Mouse (Mus musculus) forebrain, embryonic 12.5 days (tissue): Measurements from ENCODE around the gene Hoxa5. TPM values are rescaled to one million over a fixed set of nuclear protein-coding genes. Genes with fewer than 3 reads are reported as not detected.
A peak's percentile ranks its signal among the peaks of the same experiment; 100 is the strongest.

Source experiments
- ATAC-seq: fragments of 200-750 bp; cut with Nextera tagmentation; 2 replicates; pipeline ENCODE4 v1.8.0; 2017; ENCODE audit warnings: moderate TSS enrichment; ENCODE audit not compliant: low FRiP score
- H3K27ac ChIP-seq: fragments of 300-500 bp; sonication (generic); 2 replicates; pipeline ENCODE4 v1.5.1; 2016; ENCODE audit warnings: mild to moderate bottlenecking
- H3K27me3 ChIP-seq: fragments of 300-500 bp; sonication (generic); 2 replicates; pipeline ENCODE4 v1.6.1; 2016; ENCODE audit warnings: mild to moderate bottlenecking
- H3K36me3 ChIP-seq: fragments of 300-500 bp; sonication (generic); replicated peaks from 2 replicates; pipeline ENCODE4 v1.6.1; 2016; ENCODE audit warnings: mild to moderate bottlenecking
- H3K4me1 ChIP-seq: fragments of 300-500 bp; sonication (generic); 2 replicates; pipeline ENCODE4 v1.6.1; 2016
- H3K4me2 ChIP-seq: fragments of 300-500 bp; sonication (generic); 2 replicates; pipeline ENCODE4 v1.6.1; 2016; ENCODE audit warnings: mild to moderate bottlenecking, moderate library complexity
- H3K4me3 ChIP-seq: fragments of 300-500 bp; sonication (generic); replicated peaks from 2 replicates; pipeline ENCODE4 v1.5.1; 2016; ENCODE audit warnings: mild to moderate bottlenecking
- H3K9ac ChIP-seq: fragments of 300-500 bp; sonication (generic); 2 replicates; pipeline ENCODE4 v1.6.1; 2016; ENCODE audit warnings: mild to moderate bottlenecking
- H3K9me3 ChIP-seq: fragments of 300-500 bp; sonication (generic); 2 replicates; pipeline ENCODE4 v1.6.1; 2016
- WGBS: fragments of 180-500 bp; shearing (Covaris S2); methylation state at CpG from one replicate; pipeline ENCODE4 v1.1.7; 2016; 5-methylcytosine and 5-hydroxymethylcytosine counted together
- polyA plus RNA-seq: library from polyadenylated mRNA; unstranded; fragments of >200 nt; fragmentation: Nextera tagmentation; extraction: Ambion mirVana; gene quantifications from 2 replicates; pipeline ENCODE4 v1.2.1, GENCODE M21; 2016

The Hoxa5 gene
- polyA plus RNA-seq, 1 experiment from 2014 or later, result not detected

- Histone ChIP-seq H3K4me3 (no peak overlapping the region), H3K4me2 (no peak overlapping the region), H3K9ac (no peak overlapping the region), H3K9me3 (no peaks in the 10 kb centered on the region), H3K27ac (no peak overlapping the region), H3K27me3 (peaks cover 95% of the 10 kb centered on the region), H3K36me3 (no peaks in the 10 kb centered on the region), H3K4me1 (peaks cover 3% of the 10 kb centered on the region)
- WGBS, result under 1% methylated on average over 39 of the region's 39 CpGs
- ATAC-seq, result no peak
Observed at GRCm38 (mm10) chr6:52164051-52164625, 40.2 kb downstream of the Hoxa5 start.

DNA sequence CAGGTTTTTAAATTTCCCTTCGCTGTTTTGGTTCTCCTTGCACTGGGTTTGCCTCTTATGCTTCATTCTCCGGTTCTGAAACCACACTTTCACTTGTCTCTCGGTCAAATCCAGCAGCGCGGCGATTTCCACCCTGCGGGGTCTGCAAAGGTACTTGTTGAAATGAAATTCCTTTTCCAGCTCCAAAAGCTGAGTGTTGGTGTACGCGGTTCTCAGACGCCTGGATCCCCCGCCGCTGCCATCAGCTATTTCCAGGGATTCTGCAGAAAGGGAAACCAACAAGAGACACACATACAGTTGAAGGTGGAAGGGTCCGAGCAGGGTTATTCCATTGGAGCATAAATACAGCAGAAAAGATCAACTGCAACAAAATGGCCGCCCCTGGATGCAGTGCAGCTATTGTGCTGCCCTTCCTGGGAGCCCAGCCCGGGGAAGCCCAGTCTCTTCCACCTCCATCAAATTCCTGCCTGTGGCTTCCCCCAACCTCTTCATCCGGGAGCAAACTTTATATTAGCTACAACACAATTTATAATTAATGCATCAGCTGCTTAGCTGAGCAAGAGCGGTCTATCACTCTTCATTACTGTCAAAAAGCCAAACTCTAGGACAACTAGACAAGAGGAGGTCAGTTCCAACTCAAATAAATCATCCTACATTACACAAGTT is 40.9 kb downstream of the Hoxa5 start:
- H3K36me3 ChIP-seq, result no peaks in the 10 kb centered on the region
- peaks cover 97% of the 10 kb centered on the region for H3K27me3 ChIP-seq
- under 1% methylated on average over 17 of the region's 17 CpGs for WGBS
- H3K4me3 ChIP-seq, result no peak overlapping the region
- no peak overlapping the region for H3K9ac ChIP-seq
- H3K9me3 ChIP-seq, result no peaks in the 10 kb centered on the region
- H3K4me1 ChIP-seq, result peaks cover 9% of the 10 kb centered on the region
- no peak overlapping the region for H3K27ac ChIP-seq
- ATAC-seq, result no peak
- H3K4me2 ChIP-seq, result no peak overlapping the region

DNA sequence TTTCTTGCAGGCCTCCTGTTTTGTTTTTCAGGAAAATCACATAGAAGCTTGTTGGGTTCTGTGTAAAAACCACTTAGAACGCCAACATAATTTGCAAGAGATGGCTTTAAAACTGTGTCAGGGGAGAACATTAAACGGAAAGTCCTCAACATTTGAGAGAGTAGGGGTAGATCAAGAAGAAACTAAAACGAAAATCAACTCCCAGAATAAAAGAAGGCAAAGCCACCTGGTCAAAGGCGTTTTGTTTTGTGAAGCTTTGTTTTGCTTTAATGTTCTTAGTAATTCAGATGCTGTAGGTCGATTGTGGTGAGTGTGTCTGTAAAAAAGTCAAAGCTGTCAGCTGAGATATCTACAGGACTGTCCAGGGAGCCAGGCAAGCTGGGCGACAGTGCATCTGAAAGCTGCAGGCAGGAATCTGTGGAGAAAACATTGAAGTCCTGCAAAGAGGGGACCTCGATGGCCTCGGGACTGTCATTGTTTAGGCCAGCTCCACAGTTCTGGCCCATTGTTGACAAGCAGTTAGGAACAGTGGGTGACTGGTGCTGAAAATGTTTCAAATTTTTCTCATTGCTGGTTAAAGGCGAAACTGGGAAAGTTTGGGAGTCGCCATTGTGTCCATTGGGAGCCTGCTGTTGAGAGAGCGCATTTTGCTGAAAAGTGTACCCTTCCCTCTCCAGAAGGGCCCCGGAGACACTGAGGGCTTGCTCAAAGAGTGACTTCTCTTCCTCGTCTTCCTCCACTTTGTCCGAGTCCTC is 41.6 kb downstream of the Hoxa5 start:
- H3K27me3 ChIP-seq, result peaks cover 97% of the 10 kb centered on the region
- H3K9ac ChIP-seq, result no peak overlapping the region
- H3K4me1 ChIP-seq, result peaks cover 16% of the 10 kb centered on the region
- no peak overlapping the region for H3K4me3 ChIP-seq
- no peaks in the 10 kb centered on the region for H3K9me3 ChIP-seq
- H3K27ac ChIP-seq, result no peak overlapping the region
- no peak for ATAC-seq
- H3K36me3 ChIP-seq, result no peaks in the 10 kb centered on the region
- under 1% methylated on average over 14 of the region's 14 CpGs for WGBS
- H3K4me2 ChIP-seq, result no peak overlapping the region

DNA sequence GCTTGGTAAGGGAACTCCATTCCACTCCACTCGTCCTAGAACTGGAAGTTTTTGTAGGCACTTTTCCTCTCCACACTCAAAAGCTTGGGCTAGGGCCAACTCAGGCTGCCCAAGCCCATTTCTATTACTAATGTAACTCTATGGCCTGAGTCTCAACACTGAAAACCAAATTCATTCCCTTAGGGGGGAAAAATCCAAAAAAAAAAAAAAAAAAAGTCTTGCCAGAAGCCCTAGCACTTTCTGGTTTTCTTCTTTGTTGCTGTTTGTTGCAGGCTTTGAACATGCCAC is 42.4 kb downstream of the Hoxa5 start:
- Histone ChIP-seq H3K9ac (no peak overlapping the region), H3K36me3 (no peaks in the 10 kb centered on the region), H3K4me2 (no peak overlapping the region), H3K27ac (no peak overlapping the region), H3K4me3 (no peak overlapping the region), H3K4me1 (peaks cover 16% of the 10 kb centered on the region), H3K27me3 (peaks cover 97% of the 10 kb centered on the region), H3K9me3 (no peaks in the 10 kb centered on the region)
- ATAC-seq, result no peak
- 4% methylated on average over 1 of the region's 1 CpGs for WGBS

DNA sequence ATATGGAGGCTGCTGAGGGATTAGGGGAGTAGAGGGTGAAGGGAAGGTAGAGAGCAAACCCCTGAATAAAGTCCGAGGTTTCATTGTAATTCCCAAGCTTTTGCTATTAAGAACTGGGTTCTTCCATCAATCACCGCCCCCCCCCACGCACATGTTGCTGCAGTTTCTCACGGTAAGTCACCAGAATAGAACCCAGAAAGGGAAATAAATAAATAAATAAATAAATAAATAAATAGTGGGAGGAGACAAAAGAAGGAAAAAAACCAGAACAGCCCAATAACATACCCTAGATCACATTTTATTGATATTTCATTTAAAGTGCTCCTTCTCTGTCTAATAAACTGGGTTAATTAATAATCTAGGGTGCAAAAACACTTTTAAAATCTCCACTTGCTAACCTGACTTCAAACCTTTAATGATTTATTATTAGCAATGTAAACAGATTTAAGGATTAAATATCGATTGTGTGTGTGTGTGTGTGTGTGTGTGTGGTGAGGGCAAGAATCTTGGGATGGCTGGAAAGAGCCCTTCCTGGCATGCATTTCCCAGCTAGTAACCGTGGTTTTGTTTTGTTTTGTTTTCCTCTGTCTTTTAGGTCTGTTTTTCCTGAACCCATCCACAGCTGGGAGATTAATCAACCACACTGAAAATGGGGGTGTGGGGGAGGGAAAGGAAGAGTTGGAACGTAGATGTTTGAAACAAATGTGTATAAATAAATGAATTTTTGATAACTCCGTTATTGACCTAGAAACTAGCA is 42.9 kb downstream of the Hoxa5 start:
- no peak for ATAC-seq
- Histone ChIP-seq H3K36me3 (no peaks in the 10 kb centered on the region), H3K9ac (no peak overlapping the region), H3K4me2 (no peak overlapping the region), H3K27me3 (peaks cover 97% of the 10 kb centered on the region), H3K4me1 (peaks cover 16% of the 10 kb centered on the region), H3K9me3 (no peaks in the 10 kb centered on the region), H3K4me3 (no peak overlapping the region), H3K27ac (no peak overlapping the region)
- 0% methylated on average over 8 of the region's 8 CpGs for WGBS

DNA sequence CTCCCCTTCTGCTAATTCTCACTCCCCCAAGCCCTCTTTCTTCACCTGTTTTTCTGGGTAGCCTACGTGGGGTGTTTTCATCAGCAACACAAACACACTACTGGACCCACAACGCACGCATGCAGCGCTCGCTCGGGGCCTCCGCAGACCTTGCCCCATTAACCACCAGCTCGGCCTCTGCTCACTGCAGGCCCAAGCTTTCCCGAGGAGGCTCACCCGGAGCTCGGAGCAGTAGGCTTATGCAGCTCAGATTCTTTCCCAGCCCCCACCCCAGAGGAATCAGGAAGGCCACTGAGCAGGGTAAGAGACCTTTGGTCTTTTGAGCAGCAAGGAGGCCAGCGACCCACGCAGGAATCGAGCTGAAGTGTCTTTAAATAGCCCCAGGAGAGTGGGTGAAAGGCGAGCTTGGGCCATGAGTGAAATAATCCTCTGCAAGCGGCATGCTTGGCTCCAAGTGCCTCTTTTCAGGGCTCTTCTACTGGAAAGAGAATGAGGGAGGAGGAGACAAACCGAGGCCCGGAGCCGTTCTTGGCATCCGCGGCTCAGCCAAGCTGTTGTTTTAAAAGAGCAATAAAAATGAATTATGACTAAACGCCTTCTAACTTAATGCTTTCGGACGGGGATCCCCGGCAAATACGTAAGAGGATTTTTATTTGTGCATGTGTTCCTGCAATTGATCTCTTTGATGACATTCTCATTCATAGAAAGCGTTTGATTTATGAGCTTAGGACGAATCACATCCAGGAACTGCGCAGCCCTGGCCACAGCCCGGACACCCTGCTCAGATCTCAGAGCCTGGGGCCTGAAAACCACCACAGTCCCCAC is 43.7 kb downstream of the Hoxa5 start:
- Histone ChIP-seq H3K4me1 (peaks cover 16% of the 10 kb centered on the region), H3K4me2 (no peak overlapping the region), H3K9ac (no peak overlapping the region), H3K27ac (no peak overlapping the region), H3K36me3 (no peaks in the 10 kb centered on the region), H3K9me3 (no peaks in the 10 kb centered on the region), H3K4me3 (no peak overlapping the region), H3K27me3 (peaks cover 97% of the 10 kb centered on the region)
- no peak for ATAC-seq
- WGBS, result under 1% methylated on average over 30 of the region's 30 CpGs

DNA sequence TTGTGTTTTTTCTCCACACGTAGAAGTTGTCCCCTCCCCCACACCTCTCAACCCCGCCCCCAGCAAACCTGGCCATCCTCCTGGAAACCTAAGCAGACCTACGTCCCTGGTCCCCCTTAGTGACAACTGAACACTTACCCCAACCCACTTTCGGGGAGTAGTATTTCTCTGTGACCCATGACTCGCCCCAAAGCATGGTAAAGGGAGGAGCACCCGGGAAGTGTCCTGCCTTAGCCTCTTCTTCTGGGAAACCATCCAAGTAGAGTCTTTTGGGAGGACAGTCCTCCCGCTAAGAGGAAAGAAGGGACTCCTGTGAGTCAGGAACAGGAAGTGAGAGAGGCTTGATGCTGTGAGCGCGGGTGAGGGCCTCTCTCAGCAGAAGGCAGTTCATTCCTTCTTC is 44.4 kb downstream of the Hoxa5 start:
- Histone ChIP-seq H3K27me3 (peaks cover 97% of the 10 kb centered on the region), H3K36me3 (no peaks in the 10 kb centered on the region), H3K4me2 (no peak overlapping the region), H3K9me3 (no peaks in the 10 kb centered on the region), H3K4me1 (peaks cover 16% of the 10 kb centered on the region), H3K9ac (no peak overlapping the region), H3K4me3 (no peak overlapping the region), H3K27ac (no peak overlapping the region)
- 1% methylated on average over 9 of the region's 9 CpGs for WGBS
- no peak for ATAC-seq

DNA sequence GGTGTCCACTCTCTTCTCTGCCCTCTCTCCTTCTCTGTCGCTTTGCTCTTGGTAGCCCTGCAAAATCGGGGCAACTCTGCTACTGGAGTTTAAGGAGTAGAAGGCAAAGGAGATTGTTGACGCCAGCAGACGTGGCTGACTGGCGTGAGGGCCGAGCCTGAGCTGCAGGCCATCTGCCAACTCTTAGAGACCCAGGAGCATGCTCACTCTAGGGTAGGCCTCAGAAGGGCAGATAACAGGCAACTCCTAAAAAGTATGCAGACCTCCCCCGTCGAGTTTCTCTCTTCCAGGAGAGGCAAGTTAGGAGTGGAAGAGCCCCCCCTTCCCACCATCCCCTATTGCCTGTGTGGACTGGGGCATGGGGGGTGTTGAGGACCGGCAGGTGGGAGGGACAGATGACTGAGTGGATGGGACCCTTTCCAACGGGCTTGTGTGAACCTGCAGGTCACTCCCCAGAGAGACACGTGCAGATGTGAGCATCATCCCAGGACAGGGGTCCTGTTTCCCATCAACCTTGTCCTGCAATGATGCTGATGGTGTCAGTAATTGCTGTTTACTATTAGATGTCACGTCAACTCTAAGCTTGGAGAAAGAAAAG is 45.1 kb downstream of the Hoxa5 start:
- Histone ChIP-seq H3K27me3 (peaks cover 97% of the 10 kb centered on the region), H3K9ac (no peak overlapping the region)

DNA sequence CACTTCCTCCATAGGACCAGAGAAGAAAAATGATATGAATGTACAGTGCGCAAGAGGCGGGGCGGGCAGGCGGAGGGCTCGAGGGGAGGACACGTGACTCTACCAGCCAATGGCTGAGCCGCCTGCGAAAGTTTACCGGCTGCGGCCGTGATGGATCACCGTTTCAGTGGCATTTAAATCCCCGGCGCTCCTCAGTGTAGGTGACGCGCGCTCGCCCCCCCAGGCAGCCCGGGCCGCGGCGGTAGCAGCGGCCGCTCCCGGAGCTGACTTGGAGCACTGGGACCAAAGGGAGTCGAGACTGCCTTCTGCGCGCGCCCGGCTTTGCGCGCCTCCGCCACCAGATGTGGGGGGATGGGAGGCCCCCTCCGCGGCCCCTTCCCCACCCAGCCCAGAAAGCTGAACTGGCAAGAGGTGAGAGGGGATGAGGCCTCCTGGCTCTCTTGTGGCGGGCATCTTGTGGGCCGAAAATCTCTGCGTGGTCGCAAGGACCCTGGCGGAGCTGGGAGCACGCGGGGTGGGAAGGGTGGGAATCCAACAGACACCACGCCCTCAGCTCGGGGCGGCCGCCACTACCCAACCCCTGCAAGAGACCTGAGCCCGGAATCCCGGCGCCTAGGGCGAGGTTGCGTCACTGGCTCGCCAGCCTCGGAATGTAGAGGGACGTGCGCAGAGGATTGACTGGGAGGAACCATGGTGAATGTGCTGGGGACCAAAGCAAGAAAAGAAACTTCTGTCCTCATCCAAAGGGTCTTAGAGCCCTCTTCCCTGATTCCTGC is 45.9 kb downstream of the Hoxa5 start, which contains the start of gene Hoxa1:
Hoxa1 (minus strand) TSS at position 42 of the 776 bp plus-strand sequence.
- peak within 1 kb of the TSS; percentile 99 for H3K4me2 ChIP-seq
- under 1% methylated on average over 55 of the region's 55 CpGs for WGBS
- peak within 1 kb of the TSS; percentile 55 for H3K9ac ChIP-seq
- no peak within 1 kb of the TSS for H3K27ac ChIP-seq
- peak within 1 kb of the TSS; percentile 55 for H3K4me3 ChIP-seq
- no peaks in the 10 kb centered on the region for H3K9me3 ChIP-seq
- no peaks in the 10 kb centered on the region for H3K36me3 ChIP-seq
- peaks cover 16% of the 10 kb centered on the region for H3K4me1 ChIP-seq
- H3K27me3 ChIP-seq, result peaks cover 97% of the 10 kb centered on the region
- peak; percentile 79; the same call in 1 of the 2 replicates for ATAC-seq

More for the DNA sequence above, 45.1 kb downstream of the Hoxa5 start:
- no peak overlapping the region for H3K27ac ChIP-seq
- H3K9me3 ChIP-seq, result no peaks in the 10 kb centered on the region
- WGBS, result 1% methylated on average over 12 of the region's 12 CpGs
- peak overlapping the region; percentile 55 for H3K4me3 ChIP-seq
- peak overlapping the region; percentile 99 for H3K4me2 ChIP-seq
- ATAC-seq, result 0 out of 2 replicates have a peak, but pooled peaks have one; percentile 23
- peaks cover 16% of the 10 kb centered on the region for H3K4me1 ChIP-seq
- no peaks in the 10 kb centered on the region for H3K36me3 ChIP-seq

DNA sequence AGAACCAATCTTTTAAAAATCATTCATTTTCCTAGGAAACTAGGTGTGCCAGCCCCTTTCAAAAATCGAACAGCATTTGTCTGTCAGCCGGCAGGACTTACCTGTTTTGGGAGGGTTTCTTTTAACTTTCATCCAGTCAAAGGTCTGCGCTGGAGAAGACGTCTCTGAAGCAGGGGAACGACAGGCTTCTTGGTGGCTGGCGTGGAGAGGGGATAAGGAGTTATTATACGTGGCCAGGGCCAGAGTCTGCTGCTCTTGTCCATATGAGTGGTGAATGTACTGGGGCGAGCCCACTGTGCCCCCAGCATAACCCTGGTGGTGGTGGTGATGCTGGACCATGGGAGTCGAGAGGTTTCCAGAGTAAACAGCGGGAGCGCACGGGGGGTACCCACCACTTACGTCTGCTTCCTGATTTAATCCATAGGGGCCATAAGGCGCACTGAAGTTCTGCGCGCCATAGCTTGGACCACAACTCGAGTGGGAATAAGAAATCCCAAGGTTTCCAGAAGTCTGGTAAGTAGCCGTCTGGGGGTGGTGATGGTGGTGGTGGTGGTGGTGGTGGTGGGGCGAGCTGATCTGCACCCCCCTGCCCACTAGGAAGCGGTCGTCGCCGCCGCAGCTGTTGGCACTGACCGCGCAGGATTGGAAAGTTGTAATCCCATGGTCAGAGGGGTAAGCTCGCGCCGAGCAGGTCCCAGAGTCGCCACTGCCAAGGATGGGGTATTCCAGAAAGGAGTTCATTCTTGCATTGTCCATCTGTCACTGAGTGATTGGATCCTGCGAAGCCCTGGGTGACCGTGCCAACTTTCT is 46.7 kb downstream of the Hoxa5 start:
- ATAC-seq, result peak; percentile 14; the same call in 1 of the 2 replicates
- H3K27me3 ChIP-seq, result peaks cover 97% of the 10 kb centered on the region
- H3K4me3 ChIP-seq, result peak overlapping the region; percentile 55
- WGBS, result 1% methylated on average over 32 of the region's 32 CpGs
- H3K4me2 ChIP-seq, result peak overlapping the region; percentile 99
- no peak overlapping the region for H3K27ac ChIP-seq
- H3K36me3 ChIP-seq, result no peaks in the 10 kb centered on the region
- peaks cover 16% of the 10 kb centered on the region for H3K4me1 ChIP-seq
- 0 out of 2 replicates have a peak overlapping the region, but pooled peaks have one; percentile 55 for H3K9ac ChIP-seq
- no peaks in the 10 kb centered on the region for H3K9me3 ChIP-seq
